Mouse (Mus musculus): ENCODE data around the gene Pcgf2. TPM values are rescaled to one million over a fixed set of nuclear protein-coding genes. Genes with fewer than 3 reads are reported as not detected.

Pcgf2 gene
- polyA plus RNA-seq, 1 experiment from 2014 or later: 18.0 TPM

- under 1% methylated on average over 35 of the region's 35 CpGs for WGBS
- H3K9me3 ChIP-seq (replicated peaks; ENCODE audit: control insufficient read depth, low read length): no peaks in the 10 kb centered on the region
- peak within 1 kb of the TSS; percentile 54; the same call in 1 of the 2 replicates for H3K27ac ChIP-seq (replicated peaks; ENCODE audit: low read depth, low read length)
- peaks cover 4% of the 10 kb centered on the region for H3K4me1 ChIP-seq (ENCODE audit: control insufficient read depth, insufficient read depth, low read length)
- H3K36me3 ChIP-seq (replicated peaks; ENCODE audit: control insufficient read depth, insufficient read depth, low read depth, low read length): no peaks in the 10 kb centered on the region; the same call in 1 of the 2 replicates
- peak within 1 kb of the TSS; percentile 75 for H3K4me2 ChIP-seq (ENCODE audit: low read depth, low read length)
- peak; percentile 100 for DNase-seq (ENCODE audit: low spot score)
- peak within 1 kb of the TSS; percentile 70 for H3K9ac ChIP-seq (replicated peaks; ENCODE audit: low read length)
- ATAC-seq (replicated peaks; ENCODE audit: insufficient number of reproducible peaks, low FRiP score, low TSS enrichment, low read depth): peak; percentile 83
- H3K27me3 ChIP-seq (ENCODE audit: control insufficient read depth, insufficient read depth, low read length): no peaks in the 10 kb centered on the region
- H3K4me3 ChIP-seq (ENCODE audit: low read depth, low read length): peak within 1 kb of the TSS; percentile 74
These were observed 2.9 kb upstream of the Pcgf2 start, which contains the start of gene Psmb3 for GRCm38 (mm10) chr11:97703039-97703826. TSS of gene Psmb3 (plus strand) at chr11:97703399.

GRCm38 (mm10) chr11:97702393-97702745 is 2.1 kb upstream of the Pcgf2 start:
- Histone ChIP-seq H3K36me3 (replicated peaks; ENCODE audit: control insufficient read depth, insufficient read depth, low read depth, low read length) (no peaks in the 10 kb centered on the region; the same call in 1 of the 2 replicates), H3K9ac (replicated peaks; ENCODE audit: low read length) (peak overlapping the region; percentile 58), H3K4me1 (ENCODE audit: control insufficient read depth, insufficient read depth, low read length) (peaks cover 8% of the 10 kb centered on the region), H3K9me3 (replicated peaks; ENCODE audit: control insufficient read depth, low read length) (no peaks in the 10 kb centered on the region), H3K27ac (replicated peaks; ENCODE audit: low read depth, low read length) (peak overlapping the region; percentile 54; the same call in 1 of the 2 replicates), H3K27me3 (ENCODE audit: control insufficient read depth, insufficient read depth, low read length) (no peaks in the 10 kb centered on the region), H3K4me3 (ENCODE audit: low read depth, low read length) (peak overlapping the region; percentile 68), H3K4me2 (ENCODE audit: low read depth, low read length) (peak overlapping the region; percentile 75)
- DNase-seq (ENCODE audit: low spot score) (peak; percentile 89), ATAC-seq (replicated peaks; ENCODE audit: insufficient number of reproducible peaks, low FRiP score, low TSS enrichment, low read depth) (no peak)
- WGBS: under 1% methylated on average over 24 of the region's 24 CpGs

GRCm38 (mm10) chr11:97701581-97702392 is 1.5 kb upstream of the Pcgf2 start:
- Histone ChIP-seq H3K4me2 (ENCODE audit: low read depth, low read length) (peak overlapping the region; percentile 94; the same call in 1 of the 2 replicates), H3K27me3 (ENCODE audit: control insufficient read depth, insufficient read depth, low read length) (no peaks in the 10 kb centered on the region), H3K36me3 (replicated peaks; ENCODE audit: control insufficient read depth, insufficient read depth, low read depth, low read length) (no peaks in the 10 kb centered on the region), H3K4me3 (ENCODE audit: low read depth, low read length) (peak overlapping the region; percentile 68; the same call in 1 of the 2 replicates), H3K9me3 (replicated peaks; ENCODE audit: control insufficient read depth, low read length) (no peaks in the 10 kb centered on the region), H3K27ac (replicated peaks; ENCODE audit: low read depth, low read length) (no peak overlapping the region), H3K4me1 (ENCODE audit: control insufficient read depth, insufficient read depth, low read length) (peaks cover 8% of the 10 kb centered on the region), H3K9ac (replicated peaks; ENCODE audit: low read length) (no peak overlapping the region)
- ATAC-seq (replicated peaks; ENCODE audit: insufficient number of reproducible peaks, low FRiP score, low TSS enrichment, low read depth): no peak
- WGBS: 58% methylated on average over 15 of the region's 15 CpGs
- DNase-seq (ENCODE audit: low spot score): no peak

GRCm38 (mm10) chr11:97700746-97701580 is 666 bp upstream of the Pcgf2 start:
- ATAC-seq (replicated peaks; ENCODE audit: insufficient number of reproducible peaks, low FRiP score, low TSS enrichment, low read depth) (no peak), DNase-seq (ENCODE audit: low spot score) (peak; percentile 61)
- no peaks in the 10 kb centered on the region for H3K36me3 ChIP-seq (replicated peaks; ENCODE audit: control insufficient read depth, insufficient read depth, low read depth, low read length)
- peak overlapping the region; percentile 87 for H3K9ac ChIP-seq (replicated peaks; ENCODE audit: low read length)
- peaks cover 10% of the 10 kb centered on the region for H3K4me1 ChIP-seq (ENCODE audit: control insufficient read depth, insufficient read depth, low read length)
- no peaks in the 10 kb centered on the region for H3K27me3 ChIP-seq (ENCODE audit: control insufficient read depth, insufficient read depth, low read length)
- H3K9me3 ChIP-seq (replicated peaks; ENCODE audit: control insufficient read depth, low read length): no peaks in the 10 kb centered on the region
- WGBS: 18% methylated on average over 30 of the region's 30 CpGs
- H3K27ac ChIP-seq (replicated peaks; ENCODE audit: low read depth, low read length): peak overlapping the region; percentile 97
- peak overlapping the region; percentile 87 for H3K4me3 ChIP-seq (ENCODE audit: low read depth, low read length)
- H3K4me2 ChIP-seq (ENCODE audit: low read depth, low read length): peak overlapping the region; percentile 94

- Histone ChIP-seq H3K27me3 (ENCODE audit: control insufficient read depth, insufficient read depth, low read length) (no peaks in the 10 kb centered on the region), H3K9me3 (replicated peaks; ENCODE audit: control insufficient read depth, low read length) (no peaks in the 10 kb centered on the region), H3K9ac (replicated peaks; ENCODE audit: low read length) (peak overlapping the region; percentile 87), H3K36me3 (replicated peaks; ENCODE audit: control insufficient read depth, insufficient read depth, low read depth, low read length) (no peaks in the 10 kb centered on the region; the same call in 1 of the 2 replicates), H3K27ac (replicated peaks; ENCODE audit: low read depth, low read length) (peak overlapping the region; percentile 97), H3K4me2 (ENCODE audit: low read depth, low read length) (peak overlapping the region; percentile 94), H3K4me3 (ENCODE audit: low read depth, low read length) (peak overlapping the region; percentile 87), H3K4me1 (ENCODE audit: control insufficient read depth, insufficient read depth, low read length) (peaks cover 18% of the 10 kb centered on the region)
- 0% methylated on average over 6 of the region's 9 CpGs for WGBS
- DNase-seq (ENCODE audit: low spot score) (peak; percentile 97), ATAC-seq (replicated peaks; ENCODE audit: insufficient number of reproducible peaks, low FRiP score, low TSS enrichment, low read depth) (0 out of 2 replicates have a peak, but pooled peaks have one; percentile 8)
These were observed 683 bp downstream of the Pcgf2 start for GRCm38 (mm10) chr11:97699626-97700002.

- WGBS: under 1% methylated on average over 55 of the region's 63 CpGs
- H3K4me3 ChIP-seq (ENCODE audit: low read depth, low read length): peak overlapping the region; percentile 87
- peak overlapping the region; percentile 81 for H3K4me2 ChIP-seq (ENCODE audit: low read depth, low read length)
- no peaks in the 10 kb centered on the region for H3K27me3 ChIP-seq (ENCODE audit: control insufficient read depth, insufficient read depth, low read length)
- H3K4me1 ChIP-seq (ENCODE audit: control insufficient read depth, insufficient read depth, low read length): peaks cover 18% of the 10 kb centered on the region
- peak; percentile 87 for DNase-seq (ENCODE audit: low spot score)
- H3K9ac ChIP-seq (replicated peaks; ENCODE audit: low read length): peak overlapping the region; percentile 83
- H3K36me3 ChIP-seq (replicated peaks; ENCODE audit: control insufficient read depth, insufficient read depth, low read depth, low read length): no peaks in the 10 kb centered on the region; the same call in 1 of the 2 replicates
- H3K9me3 ChIP-seq (replicated peaks; ENCODE audit: control insufficient read depth, low read length): no peaks in the 10 kb centered on the region
- H3K27ac ChIP-seq (replicated peaks; ENCODE audit: low read depth, low read length): peak overlapping the region; percentile 94
- ATAC-seq (replicated peaks; ENCODE audit: insufficient number of reproducible peaks, low FRiP score, low TSS enrichment, low read depth): no peak
These were observed 1.3 kb downstream of the Pcgf2 start for GRCm38 (mm10) chr11:97698741-97699611.

Measured in embryonic facial prominence, embryonic 11.5 days (tissue).